Mouse (Mus musculus) neural tube, embryonic 14.5 days (tissue): ENCODE results near the gene Stx2. TPM values are rescaled to one million over a fixed set of nuclear protein-coding genes. Genes with fewer than 3 reads are reported as not detected.
A peak's percentile ranks its signal among the peaks of the same experiment; 100 is the strongest.
"Not testable (repeated sequence)": the region's sequence is repeated elsewhere in the genome, so short reads cannot be mapped to it uniquely, and the experiment has no call there.

ENCODE experiments used
- ATAC-seq: fragments of 200-750 bp; cut with Nextera tagmentation; 2 replicates; pipeline ENCODE4 v1.8.0; 2017; ENCODE audit warnings: low read depth, mild to moderate bottlenecking, moderate TSS enrichment, moderate library complexity
- H3K27ac ChIP-seq: fragments of 300-500 bp; sonication (generic); 2 replicates; pipeline ENCODE4 v1.5.1; 2014; ENCODE audit warnings: low read depth, mild to moderate bottlenecking, control low read depth, low read length, moderate library complexity, mixed read lengths
- H3K27me3 ChIP-seq: fragments of 300-500 bp; sonication (generic); 2 replicates; pipeline ENCODE4 v1.6.1; 2014; ENCODE audit warnings: low read length; ENCODE audit not compliant: control insufficient read depth, insufficient read depth
- H3K36me3 ChIP-seq: fragments of 300-500 bp; sonication (generic); 2 replicates; pipeline ENCODE4 v1.6.1; 2014; ENCODE audit warnings: low read length, mixed read lengths; ENCODE audit not compliant: control insufficient read depth, insufficient read depth
- H3K4me1 ChIP-seq: fragments of 300-500 bp; sonication (generic); 2 replicates; pipeline ENCODE4 v1.6.1; 2014; ENCODE audit warnings: low read length; ENCODE audit not compliant: control insufficient read depth, insufficient read depth
- H3K4me2 ChIP-seq: fragments of 300-500 bp; sonication (generic); 2 replicates; pipeline ENCODE4 v1.6.1; 2014; ENCODE audit warnings: mild to moderate bottlenecking, low read depth, low read length, control low read depth
- H3K4me3 ChIP-seq: fragments of 300-500 bp; sonication (generic); 2 replicates; pipeline ENCODE4 v1.5.1; 2014; ENCODE audit warnings: low read depth, low read length, control low read depth, mixed read lengths
- H3K9ac ChIP-seq: fragments of 300-500 bp; sonication (generic); replicated peaks from 2 replicates; pipeline ENCODE4 v1.6.1; 2014; ENCODE audit warnings: low read depth, mild to moderate bottlenecking, control low read depth, low read length, mixed read lengths
- H3K9me3 ChIP-seq: fragments of 300-500 bp; sonication (generic); 2 replicates; pipeline ENCODE4 v1.6.1; 2016; ENCODE audit warnings: low read length; ENCODE audit not compliant: control insufficient read depth
- WGBS: fragments of 180-500 bp; shearing (Covaris S2); extraction: QIAGEN DNeasy Blood & Tissue Kit; methylation state at CpG from one replicate; pipeline ENCODE4 v1.1.7; 2014; 5-methylcytosine and 5-hydroxymethylcytosine counted together
- polyA plus RNA-seq: library from polyadenylated mRNA; unstranded; fragments of >200 nt; fragmentation: Nextera tagmentation; extraction: Ambion mirVana; gene quantifications from 2 replicates; pipeline ENCODE4 v1.2.1, GENCODE M21; 2014

Gene Stx2
- polyA plus RNA-seq, 1 experiment from 2014 or later: 14.4 TPM

DNA sequence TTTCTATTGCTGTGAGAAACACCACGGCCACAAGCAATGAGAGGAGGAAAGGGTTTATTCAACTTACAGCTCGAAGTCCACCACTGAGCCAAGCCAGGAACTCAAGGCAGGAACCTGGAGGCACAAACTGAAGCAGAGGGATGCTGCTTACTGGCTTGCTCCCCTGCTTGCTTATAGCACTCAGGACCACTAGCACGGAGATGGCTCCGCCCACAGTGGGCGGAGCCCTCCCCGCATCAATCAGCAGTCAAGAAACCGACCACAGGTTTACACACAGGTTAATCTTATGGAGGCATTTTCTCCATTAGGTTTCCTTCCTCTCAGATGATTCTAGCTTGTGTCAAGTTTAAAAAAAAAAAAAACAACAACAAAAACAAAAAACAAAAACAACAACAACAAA lies 27.5 kb downstream of the Stx2 start:
- ATAC-seq: no peak

GRCm38 (mm10) chr5:128978957-128979356 lies 29.4 kb downstream of the Stx2 start:
- H3K9me3 ChIP-seq: no peaks in the 10 kb centered on the region
- no peaks in the 10 kb centered on the region for H3K27me3 ChIP-seq
- no peak overlapping the region for H3K4me3 ChIP-seq
- H3K4me1 ChIP-seq: no peaks in the 10 kb centered on the region
- 97% methylated on average over 7 of the region's 7 CpGs for WGBS
- ATAC-seq: no peak
- H3K27ac ChIP-seq: no peak overlapping the region
- H3K36me3 ChIP-seq: no peaks in the 10 kb centered on the region
- no peak overlapping the region for H3K4me2 ChIP-seq
- H3K9ac ChIP-seq: no peak overlapping the region

More for the DNA sequence above, 27.5 kb downstream of the Stx2 start:
- Histone ChIP-seq H3K4me1 (no peaks in the 10 kb centered on the region), H3K4me3 (no peak overlapping the region), H3K36me3 (no peaks in the 10 kb centered on the region), H3K9ac (no peak overlapping the region), H3K27ac (no peak overlapping the region), H3K27me3 (no peaks in the 10 kb centered on the region), H3K4me2 (no peak overlapping the region), H3K9me3 (no peaks in the 10 kb centered on the region)
- 67% methylated on average over 7 of the region's 7 CpGs for WGBS

GRCm38 (mm10) chr5:128977466-128977865 lies 30.9 kb downstream of the Stx2 start:
- ATAC-seq: not testable (repeated sequence)
- 96% methylated on average over 1 of the region's 1 CpGs for WGBS

GRCm38 (mm10) chr5:128976266-128976665 lies 32.1 kb downstream of the Stx2 start:
- no peak overlapping the region for H3K4me2 ChIP-seq
- H3K9me3 ChIP-seq: no peaks in the 10 kb centered on the region
- WGBS: 7% methylated on average over 4 of the region's 4 CpGs
- H3K4me1 ChIP-seq: no peaks in the 10 kb centered on the region
- ATAC-seq: no peak
- H3K36me3 ChIP-seq: no peaks in the 10 kb centered on the region
- no peak overlapping the region for H3K4me3 ChIP-seq
- H3K27ac ChIP-seq: no peak overlapping the region
- H3K27me3 ChIP-seq: no peaks in the 10 kb centered on the region
- no peak overlapping the region for H3K9ac ChIP-seq

More at GRCm38 (mm10) chr5:128977466-128977865, 30.9 kb downstream of the Stx2 start:
- not testable (repeated sequence) for H3K4me1 ChIP-seq, H3K9ac ChIP-seq, H3K9me3 ChIP-seq, H3K4me3 ChIP-seq, H3K27me3 ChIP-seq, H3K36me3 ChIP-seq, H3K27ac ChIP-seq, H3K4me2 ChIP-seq

DNA sequence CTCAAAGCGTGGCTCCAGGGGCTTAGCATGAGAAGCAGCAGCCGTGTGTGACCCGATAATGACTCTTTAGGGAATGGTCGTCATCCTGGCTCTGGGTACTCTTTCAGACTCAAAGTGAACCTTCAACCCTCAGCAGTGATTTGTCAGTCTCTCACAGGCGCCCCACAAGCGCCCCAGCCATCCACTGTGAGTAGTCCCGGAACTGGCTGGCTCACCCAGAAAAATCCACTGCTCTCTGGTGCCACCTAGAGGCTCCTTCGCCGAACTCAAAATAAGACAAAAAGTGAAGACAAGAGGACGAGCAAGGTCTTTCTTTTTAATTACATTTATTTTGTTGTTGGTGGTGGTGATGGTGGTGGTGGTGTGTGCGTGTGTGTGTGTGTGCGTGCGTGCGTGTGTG lies 37.1 kb downstream of the Stx2 start:
- peak; percentile 28; the same call in 1 of the 2 replicates for ATAC-seq
- no peaks in the 10 kb centered on the region for H3K4me1 ChIP-seq
- WGBS: 14% methylated on average over 14 of the region's 14 CpGs
- no peak overlapping the region for H3K4me2 ChIP-seq
- no peak overlapping the region for H3K9ac ChIP-seq
- no peaks in the 10 kb centered on the region for H3K9me3 ChIP-seq
- H3K36me3 ChIP-seq: no peaks in the 10 kb centered on the region
- no peak overlapping the region for H3K27ac ChIP-seq
- no peak overlapping the region for H3K4me3 ChIP-seq
- no peaks in the 10 kb centered on the region for H3K27me3 ChIP-seq

- H3K36me3 ChIP-seq: no peaks in the 10 kb centered on the region
- H3K4me3 ChIP-seq: no peak overlapping the region
- no peak overlapping the region for H3K4me2 ChIP-seq
- WGBS: 75% methylated on average over 10 of the region's 10 CpGs
- ATAC-seq: no peak
- H3K4me1 ChIP-seq: no peaks in the 10 kb centered on the region
- H3K27ac ChIP-seq: no peak overlapping the region
- no peak overlapping the region for H3K9ac ChIP-seq
- H3K27me3 ChIP-seq: no peaks in the 10 kb centered on the region
- H3K9me3 ChIP-seq: no peaks in the 10 kb centered on the region
Measured at GRCm38 (mm10) chr5:128970878-128971277, 37.5 kb downstream of the Stx2 start.

- WGBS: 57% methylated on average over 4 of the region's 4 CpGs
- Histone ChIP-seq H3K36me3 (no peaks in the 10 kb centered on the region), H3K27ac (no peak overlapping the region), H3K4me2 (no peak overlapping the region), H3K4me1 (no peaks in the 10 kb centered on the region), H3K9ac (no peak overlapping the region), H3K4me3 (no peak overlapping the region), H3K27me3 (no peaks in the 10 kb centered on the region), H3K9me3 (no peaks in the 10 kb centered on the region)
- ATAC-seq: no peak
Measured at GRCm38 (mm10) chr5:128964353-128964752, 44.0 kb downstream of the Stx2 start.

DNA sequence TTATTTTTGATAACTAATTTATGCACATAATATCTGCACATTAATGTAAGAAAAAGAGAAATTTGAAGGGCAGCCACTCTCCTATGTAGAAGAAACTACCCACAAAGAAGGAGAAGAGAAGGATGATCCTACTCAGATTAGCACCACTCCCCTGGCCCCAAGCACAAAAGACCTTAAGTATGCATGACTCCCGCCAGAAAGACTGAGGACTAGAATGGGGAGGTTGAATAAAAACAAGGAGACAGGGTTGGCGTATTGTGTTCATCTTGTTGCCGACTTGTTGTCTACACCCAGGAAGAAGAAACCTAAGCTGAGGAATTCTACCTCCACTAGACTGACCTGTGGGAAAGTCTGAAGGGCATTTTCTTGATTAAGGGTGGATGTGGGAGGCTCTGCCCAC lies 49.5 kb downstream of the Stx2 start:
- no peak overlapping the region for H3K4me3 ChIP-seq
- no peak overlapping the region for H3K4me2 ChIP-seq
- H3K36me3 ChIP-seq: no peaks in the 10 kb centered on the region
- H3K27ac ChIP-seq: no peak overlapping the region
- H3K9ac ChIP-seq: no peak overlapping the region
- WGBS: 79% methylated on average over 3 of the region's 3 CpGs
- H3K4me1 ChIP-seq: no peaks in the 10 kb centered on the region
- no peaks in the 10 kb centered on the region for H3K27me3 ChIP-seq
- no peak for ATAC-seq
- no peaks in the 10 kb centered on the region for H3K9me3 ChIP-seq

- not testable (repeated sequence) for H3K27me3 ChIP-seq, H3K4me1 ChIP-seq, ATAC-seq, H3K9me3 ChIP-seq, H3K9ac ChIP-seq, H3K36me3 ChIP-seq, H3K4me3 ChIP-seq, H3K4me2 ChIP-seq, H3K27ac ChIP-seq
- WGBS: 94% methylated on average over 5 of the region's 5 CpGs
Measured at GRCm38 (mm10) chr5:128954371-128954770, 54.0 kb downstream of the Stx2 start.
